Mouse (Mus musculus): Measurements from ENCODE around the gene Omg.

DNA sequence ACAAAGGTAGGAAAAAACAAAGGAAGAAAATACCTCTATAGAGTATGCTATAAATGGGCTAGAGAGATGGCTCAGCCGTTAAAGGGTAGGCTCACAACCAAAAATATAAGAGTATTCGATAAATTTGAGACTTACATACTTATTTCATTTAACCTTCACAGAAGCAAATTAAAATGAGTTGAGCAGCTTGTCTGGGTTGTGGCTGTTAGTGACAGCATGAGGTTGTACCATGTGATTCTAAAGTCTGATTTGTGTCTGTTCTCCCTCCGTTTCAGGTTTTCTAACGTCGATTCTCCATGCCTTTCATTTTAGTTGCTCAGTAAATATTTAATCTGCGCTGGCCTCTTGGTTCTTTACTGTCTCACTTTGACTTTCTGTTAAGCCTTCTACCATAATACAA lies 15.4 kb upstream of the Omg start:
- TF ChIP-seq ZC3H11A (IDR thresholded peaks at IDR 0.05; ENCODE audit: borderline replicate concordance, low read depth, low read length) = no peak
- no peak for TF ChIP-seq MAFK (IDR thresholded peaks at IDR 0.05; ENCODE audit: insufficient read depth, low read depth, low read length)
- TF ChIP-seq CHD2 (IDR thresholded peaks at IDR 0.05; ENCODE audit: low read depth, low read length) = no peak
- no peak for TF ChIP-seq HCFC1 (IDR thresholded peaks at IDR 0.05; ENCODE audit: borderline replicate concordance, insufficient read depth, low read length)
- TF ChIP-seq ZNF384 (IDR thresholded peaks at IDR 0.05; ENCODE audit: low read depth, low read length) = no peak
